Mouse (Mus musculus) left cerebral cortex, postnatal 14 days (tissue): ENCODE measurements at regions not wholly inside any gene's neighbourhood (a gene's known extent, or its start where the extent isn't known, plus 50 kb on each side); places are given as distances from the start of the nearest gene placed in this dataset.

Source experiments
- DNase-seq, 2 experiments: peaks; one replicate each; pipeline ENCODE4 v3.0.0; 2021 to 2022; ENCODE audit warnings: low spot score in 2 of 2, mixed read lengths in 1 of 2
- intact Hi-C: fragments of 180-260 bp; cut with DNase I; formaldehyde crosslinking; loops from one replicate; pipeline ENCODE4 v1.15.1; 2025

DNA sequence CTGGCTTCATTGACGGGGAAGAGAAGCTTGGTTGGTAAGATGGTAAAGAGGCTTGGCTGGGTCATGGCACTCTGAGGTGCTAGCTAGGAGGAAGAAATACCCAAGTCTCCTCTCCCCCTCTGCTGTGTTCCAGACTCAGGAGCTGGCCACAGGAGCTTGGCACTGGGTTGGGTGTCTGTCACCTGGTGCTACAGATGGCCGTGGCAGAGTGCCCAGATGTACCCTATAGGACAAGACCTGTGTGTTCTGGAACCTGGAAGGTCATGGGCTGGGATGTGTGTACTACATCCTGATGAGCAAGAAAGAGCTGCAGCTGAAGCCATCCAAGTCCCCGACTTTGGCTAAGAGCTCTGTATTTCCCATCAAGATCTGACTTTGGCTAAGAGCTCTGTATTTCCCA, 72.4 kb downstream of the Nupl2 start:
- intact Hi-C loops: no loop called here
- no peak for DNase-seq

DNA sequence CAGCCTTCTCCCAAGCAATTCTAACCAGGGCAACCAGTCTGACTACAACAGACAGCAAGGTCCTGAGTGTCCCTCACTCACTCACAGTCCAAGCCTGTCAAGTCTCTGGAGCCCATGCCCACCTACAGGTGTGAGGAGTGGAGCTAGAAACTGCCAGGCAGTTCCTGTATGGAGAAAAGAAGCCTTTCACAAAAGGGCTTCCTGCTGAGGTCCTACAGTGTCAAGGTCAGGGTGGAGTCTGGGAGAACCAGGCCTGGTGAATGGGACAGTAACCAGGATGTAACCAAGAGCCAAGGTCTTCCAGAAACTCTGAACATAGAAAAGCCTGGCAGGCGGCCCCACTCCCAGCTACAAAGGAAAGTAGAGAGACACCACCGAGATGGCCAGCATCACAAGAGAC, 74.2 kb downstream of the Nupl2 start:
- no peak for DNase-seq
- intact Hi-C loops: no loop called here

- intact Hi-C loops: no loop called here
- DNase-seq: no peak
Observed at GRCm38 (mm10) chr5:24244211-24244610, 79.4 kb downstream of the Nupl2 start.

- intact Hi-C loops: no loop called here
- no peak for DNase-seq
Observed at GRCm38 (mm10) chr5:24255421-24255820, 90.7 kb downstream of the Nupl2 start.

DNA sequence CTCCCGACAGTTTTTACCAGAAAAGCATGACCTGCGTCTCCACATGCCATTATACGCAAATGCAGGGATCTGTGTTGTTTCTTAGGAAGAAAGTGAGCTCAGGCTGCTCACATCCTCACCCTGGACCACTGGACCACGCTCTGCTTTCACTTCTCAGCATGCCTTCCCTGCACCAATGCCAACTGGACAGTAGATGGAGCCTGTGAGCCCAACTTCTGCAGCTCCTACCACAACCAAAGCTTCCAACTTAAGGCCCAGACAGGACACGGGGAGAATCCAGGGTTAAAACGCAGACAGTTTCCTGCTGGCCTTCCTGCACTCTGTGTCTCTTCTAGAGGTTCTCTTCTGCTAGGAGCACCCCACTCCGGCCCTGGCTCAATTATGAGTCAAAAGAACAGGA, 90.3 kb downstream of the Kcnh2 start:
- DNase-seq: peak; percentile 77 to 80
- intact Hi-C loops: loop anchor here (10.0 kb wide), 1 partner anchor 264 kb away; the partner anchor contains the start of gene Gbx1

GRCm38 (mm10) chr5:24262146-24262545, 89.3 kb downstream of the Kcnh2 start:
- intact Hi-C loops: loop anchor here (10.0 kb wide), 1 partner anchor 263 kb away; the partner anchor contains the start of gene Gbx1
- DNase-seq: no peak

GRCm38 (mm10) chr5:24264151-24264550, 87.3 kb downstream of the Kcnh2 start:
- intact Hi-C loops: loop anchor here (10.0 kb wide), 1 partner anchor 261 kb away; the partner anchor contains the start of gene Gbx1
- no peak for DNase-seq

- intact Hi-C loops: loop anchor here (10.0 kb wide), 1 partner anchor 259 kb away; the partner anchor contains the start of gene Gbx1
- no peak for DNase-seq
Observed at GRCm38 (mm10) chr5:24265431-24265830, 86.0 kb downstream of the Kcnh2 start.

GRCm38 (mm10) chr5:24266344-24267295, 84.8 kb downstream of the Kcnh2 start:
- intact Hi-C loops: loop anchor here (2.0 to 10.0 kb wide), 2 partner anchors 94 to 258 kb away; partner anchors contain the start of gene Gbx1
- peak; percentile 86 to 89 for DNase-seq
